Mouse (Mus musculus) adrenal gland, postnatal 25 days (tissue): ENCODE results near the gene Hes7. TPM values are rescaled to one million over a fixed set of nuclear protein-coding genes. Genes with fewer than 3 reads are reported as not detected.
"Not testable (repeated sequence)": the region's sequence is repeated elsewhere in the genome, so short reads cannot be mapped to it uniquely, and the experiment has no call there.

ENCODE experiments used
- DNase-seq: peaks from one replicate; pipeline ENCODE4 v3.0.0; 2021; ENCODE audit warnings: mixed read lengths
- total RNA-seq: library from RNA; stranded (reverse); gene quantifications from 2 replicates; pipeline ENCODE4 v1.2.3, GENCODE M21; 2021

Hes7 gene
- total RNA-seq, 1 experiment from 2014 or later = not detected

DNA sequence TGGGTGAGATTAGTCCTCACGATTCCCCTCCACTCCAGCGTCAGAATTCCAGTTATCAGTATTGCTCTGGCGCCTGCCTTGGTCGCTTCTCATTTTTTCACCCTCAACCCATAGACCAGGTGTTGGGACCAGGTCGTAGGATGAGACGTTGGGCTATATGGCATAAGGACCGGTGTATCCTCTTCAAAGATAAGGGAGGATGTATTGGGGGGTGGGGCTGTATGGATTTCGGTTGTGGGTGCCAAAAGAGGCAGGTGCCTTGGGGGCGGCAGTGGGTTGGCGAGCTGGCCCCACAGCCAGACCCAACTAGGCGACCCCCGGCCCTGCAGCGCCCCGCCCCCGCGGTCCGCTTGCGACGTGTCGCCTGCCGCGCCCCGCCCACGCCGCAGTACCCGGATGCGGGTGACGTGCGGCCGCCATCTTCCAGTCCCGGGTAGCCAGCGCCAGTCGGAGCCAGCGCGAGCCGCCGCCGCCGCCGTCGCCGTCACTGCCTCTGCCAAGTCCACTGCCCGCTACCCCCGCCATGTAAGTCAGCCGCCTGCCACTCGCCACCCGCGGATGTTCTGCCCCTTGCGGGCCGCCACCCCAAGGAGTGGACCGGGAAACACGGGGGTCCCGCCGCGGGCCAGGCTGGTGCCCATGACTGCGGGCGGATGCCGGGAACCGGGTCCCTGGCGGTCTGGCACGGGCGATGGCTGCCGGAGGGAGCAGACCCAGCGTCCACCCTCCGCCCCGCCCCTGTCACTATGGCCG, 31.9 kb upstream of the Hes7 start, which contains the start of gene Vamp2:
Vamp2 (plus strand) TSS at position 388 of the 753 bp plus-strand sequence.
- peak; percentile 92 for DNase-seq

DNA sequence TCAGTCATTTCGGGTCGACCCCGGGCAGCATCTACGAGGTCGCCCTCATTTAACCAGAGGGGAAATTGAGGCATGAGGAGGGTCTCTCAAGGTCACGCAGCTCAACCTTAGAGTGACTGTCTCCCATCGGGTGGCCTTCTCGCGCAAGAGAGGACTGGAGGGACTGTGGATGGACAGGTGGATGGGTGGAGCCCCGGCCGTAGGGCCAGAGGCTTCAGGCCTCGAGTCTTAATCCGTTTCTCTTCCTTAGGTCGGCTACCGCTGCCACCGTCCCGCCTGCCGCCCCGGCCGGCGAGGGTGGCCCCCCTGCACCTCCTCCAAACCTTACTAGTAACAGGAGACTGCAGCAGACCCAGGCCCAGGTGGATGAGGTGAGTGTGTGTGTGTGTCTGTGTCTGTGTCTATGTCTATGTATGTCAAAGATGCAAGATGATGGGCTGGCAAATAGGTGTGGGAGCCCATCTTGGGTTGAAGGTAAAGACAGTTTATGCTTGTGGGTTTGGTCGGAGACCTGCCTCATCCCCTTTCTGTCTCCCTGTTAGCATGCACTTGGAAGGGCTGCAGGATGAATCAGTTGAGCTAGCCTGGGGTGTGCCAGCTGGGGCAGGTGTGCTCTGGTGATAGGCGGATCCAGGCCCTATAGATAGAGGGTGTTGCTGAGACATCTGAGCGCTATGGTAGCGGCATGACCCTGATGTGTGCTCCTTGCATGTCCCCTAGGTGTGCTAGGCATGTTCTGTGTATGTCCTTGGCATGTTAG, 31.2 kb upstream of the Hes7 start:
- no peak for DNase-seq

DNA sequence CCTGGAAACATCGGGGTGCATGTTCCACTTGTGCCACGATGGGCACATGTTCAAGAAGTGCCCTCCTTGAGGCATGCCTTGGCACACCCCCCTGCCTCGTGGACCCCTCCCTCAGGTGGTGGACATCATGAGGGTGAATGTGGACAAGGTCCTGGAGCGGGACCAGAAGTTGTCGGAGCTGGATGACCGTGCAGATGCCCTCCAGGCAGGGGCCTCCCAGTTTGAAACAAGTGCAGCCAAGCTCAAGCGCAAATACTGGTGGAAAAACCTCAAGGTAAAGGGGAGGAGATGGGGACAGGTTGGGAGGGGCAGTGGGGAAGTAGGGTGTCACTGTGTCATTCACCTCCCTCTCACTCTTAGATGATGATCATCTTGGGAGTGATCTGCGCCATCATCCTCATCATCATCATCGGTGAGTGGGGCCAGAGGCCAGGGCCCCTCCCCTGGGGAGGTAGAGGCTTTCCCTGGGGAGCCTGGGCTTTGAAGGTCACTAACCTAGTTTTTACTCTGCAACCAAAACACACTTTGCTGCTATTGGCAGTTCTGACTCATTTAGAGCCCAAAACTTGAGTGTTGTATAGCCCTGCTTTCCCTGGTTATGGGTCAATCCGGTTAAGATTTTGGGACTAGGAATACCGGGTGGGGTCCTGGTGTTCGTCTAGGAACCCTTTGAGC, 30.5 kb upstream of the Hes7 start:
- no peak for DNase-seq

DNA sequence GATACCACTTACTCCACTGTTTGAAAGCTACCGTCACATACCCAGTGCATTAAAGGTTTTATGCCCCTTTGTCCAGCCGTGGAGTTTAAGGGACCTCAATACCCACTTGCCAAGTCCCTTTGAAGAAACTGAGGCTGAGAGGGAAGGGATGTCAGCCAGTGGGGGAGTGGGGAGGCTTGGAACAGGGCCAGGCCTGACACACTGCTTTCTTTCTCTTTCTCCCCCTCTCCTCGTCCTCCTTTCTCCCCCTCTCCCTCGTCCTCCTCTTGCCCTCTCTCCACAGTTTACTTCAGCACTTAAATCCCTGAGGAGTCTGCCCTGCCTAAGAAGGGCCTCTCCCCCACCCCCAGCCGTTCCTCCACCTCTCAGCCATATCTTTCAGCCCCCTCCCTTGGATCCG, 29.8 kb upstream of the Hes7 start:
- no peak for DNase-seq

DNA sequence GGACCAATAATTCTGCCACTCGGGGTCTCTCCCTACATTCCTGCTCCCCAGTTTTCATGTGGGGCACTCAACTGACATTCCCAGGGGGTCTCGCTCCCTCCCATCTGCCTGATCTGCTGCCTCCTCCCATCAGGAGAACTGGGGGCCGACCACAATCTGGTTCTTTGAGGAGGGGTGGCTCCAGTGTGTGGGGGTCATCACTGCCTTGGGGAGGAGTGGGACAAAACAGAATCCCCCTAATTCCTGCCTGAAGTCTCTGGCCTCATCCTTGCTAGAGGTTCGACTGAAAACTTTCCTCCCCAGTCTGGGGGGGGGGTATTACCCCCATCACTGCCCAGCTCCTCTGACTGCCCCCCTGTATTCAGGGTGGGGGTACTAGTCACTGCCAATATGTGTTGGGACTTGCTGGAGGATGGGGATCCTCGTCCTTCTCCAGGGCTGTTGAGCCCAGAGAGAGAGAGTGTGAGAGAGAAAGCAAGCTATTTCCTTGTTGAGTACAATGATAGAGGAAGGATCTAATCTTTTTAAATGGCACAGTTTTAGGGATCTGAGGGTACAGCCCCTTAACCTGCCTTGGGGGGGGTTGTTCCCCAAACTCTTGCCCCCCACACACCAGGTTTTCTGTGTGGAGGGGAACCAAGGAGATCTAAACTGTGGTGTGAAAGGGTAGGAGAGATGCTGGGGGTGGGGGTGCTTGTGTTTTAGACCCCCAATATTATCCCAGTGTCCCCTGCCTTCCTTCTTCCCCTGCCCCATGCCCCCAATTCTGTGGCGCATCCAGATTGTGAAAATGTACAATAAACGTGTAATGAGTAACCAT, 28.4 kb upstream of the Hes7 start:
- DNase-seq = no peak

DNA sequence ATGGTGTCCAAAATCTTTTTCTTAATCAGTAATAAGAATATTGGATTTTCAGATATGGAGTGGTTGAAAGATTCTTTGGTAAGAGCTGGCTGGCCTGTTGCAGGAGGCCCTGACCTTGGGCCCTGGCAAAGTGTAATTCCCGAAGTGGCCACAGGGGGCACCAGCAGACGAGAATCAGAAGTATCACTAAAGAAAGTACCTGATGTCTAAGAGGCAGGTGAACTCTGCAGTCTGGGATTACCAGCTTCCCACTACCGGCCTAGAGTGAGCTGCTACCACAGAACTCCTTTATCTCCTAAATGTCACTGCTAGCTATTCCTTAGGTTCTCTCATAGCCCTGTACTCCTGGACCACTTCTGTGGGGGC, 27.8 kb upstream of the Hes7 start:
- peak; percentile 90 for DNase-seq

DNA sequence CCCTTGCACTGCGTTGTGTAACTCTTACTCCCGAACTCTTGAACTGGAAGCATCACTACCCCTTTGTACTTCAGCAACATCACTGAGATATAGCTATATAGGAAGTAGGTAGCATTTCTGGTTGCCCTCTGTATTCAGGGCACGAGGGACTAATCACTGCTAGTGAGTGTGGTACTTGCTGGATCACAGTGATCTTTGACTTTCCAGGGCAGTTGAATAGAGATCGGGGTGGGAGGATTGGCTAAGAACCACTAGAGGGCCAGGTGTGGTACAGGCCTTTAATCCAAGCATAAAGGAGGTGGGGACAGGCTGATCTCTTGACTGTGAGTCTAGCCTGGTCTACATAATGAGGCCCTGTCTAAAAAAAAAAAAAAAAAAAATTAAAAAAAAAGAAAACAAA, 27.3 kb upstream of the Hes7 start:
- DNase-seq = no peak

DNA sequence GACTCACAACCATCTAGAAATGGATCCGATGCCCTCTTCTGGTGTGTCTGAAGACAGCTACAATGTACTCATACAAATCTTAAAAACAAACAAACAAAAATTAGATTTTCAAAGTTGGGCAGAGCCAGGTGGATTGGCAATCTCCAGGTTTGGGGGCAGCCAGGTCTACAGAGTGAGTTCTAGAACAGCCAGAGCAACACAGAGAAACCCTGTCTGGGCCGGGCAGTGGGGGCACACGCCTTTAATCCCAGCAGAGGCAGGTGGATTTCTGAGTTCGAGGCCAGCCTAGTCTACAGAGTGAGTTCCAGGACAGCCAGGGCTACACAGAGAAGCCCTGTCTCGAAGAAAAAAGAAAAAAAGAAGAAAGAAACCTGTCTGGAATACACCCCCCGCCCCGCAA, 26.3 kb upstream of the Hes7 start:
- not testable (repeated sequence) for DNase-seq

DNA sequence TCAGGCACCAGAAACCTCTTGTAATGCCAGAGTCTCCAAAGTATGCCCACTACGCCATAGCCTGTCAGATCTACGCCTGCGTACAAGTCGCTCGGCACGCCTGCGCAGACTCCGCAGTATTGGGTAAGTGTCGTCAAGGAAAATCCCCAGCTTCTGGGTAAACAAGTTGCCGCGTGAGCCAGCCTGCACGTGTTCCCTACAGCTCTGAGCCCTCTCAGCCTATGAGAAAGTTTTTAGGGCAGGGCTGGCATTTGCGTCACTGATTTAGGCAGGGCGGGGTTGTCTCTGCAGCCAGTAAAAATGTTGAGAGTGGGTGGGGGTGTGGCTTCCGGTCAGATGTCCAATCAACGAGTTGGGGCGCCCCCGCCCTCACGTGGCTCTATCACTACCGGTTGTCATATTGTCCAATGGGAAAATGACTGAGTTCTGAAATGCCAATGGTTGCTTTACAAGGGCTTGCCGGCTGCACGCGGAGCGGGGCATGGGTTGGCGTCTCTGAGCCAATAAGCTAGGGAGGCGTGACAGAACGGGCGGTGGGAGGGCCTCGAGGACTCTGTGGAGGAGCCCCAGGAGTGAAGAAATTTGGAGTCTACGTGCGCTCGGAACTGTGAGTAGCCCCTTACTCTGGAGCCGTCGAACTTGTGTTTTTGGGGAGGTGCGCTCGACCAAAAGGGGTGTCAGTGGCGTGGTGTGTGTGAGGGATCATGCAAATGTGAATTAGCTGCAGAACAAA, 25.3 kb upstream of the Hes7 start, which contains the start of gene Per1:
Per1 (plus strand) TSS at position 521 of the 733 bp plus-strand sequence.
- DNase-seq = peak; percentile 96

DNA sequence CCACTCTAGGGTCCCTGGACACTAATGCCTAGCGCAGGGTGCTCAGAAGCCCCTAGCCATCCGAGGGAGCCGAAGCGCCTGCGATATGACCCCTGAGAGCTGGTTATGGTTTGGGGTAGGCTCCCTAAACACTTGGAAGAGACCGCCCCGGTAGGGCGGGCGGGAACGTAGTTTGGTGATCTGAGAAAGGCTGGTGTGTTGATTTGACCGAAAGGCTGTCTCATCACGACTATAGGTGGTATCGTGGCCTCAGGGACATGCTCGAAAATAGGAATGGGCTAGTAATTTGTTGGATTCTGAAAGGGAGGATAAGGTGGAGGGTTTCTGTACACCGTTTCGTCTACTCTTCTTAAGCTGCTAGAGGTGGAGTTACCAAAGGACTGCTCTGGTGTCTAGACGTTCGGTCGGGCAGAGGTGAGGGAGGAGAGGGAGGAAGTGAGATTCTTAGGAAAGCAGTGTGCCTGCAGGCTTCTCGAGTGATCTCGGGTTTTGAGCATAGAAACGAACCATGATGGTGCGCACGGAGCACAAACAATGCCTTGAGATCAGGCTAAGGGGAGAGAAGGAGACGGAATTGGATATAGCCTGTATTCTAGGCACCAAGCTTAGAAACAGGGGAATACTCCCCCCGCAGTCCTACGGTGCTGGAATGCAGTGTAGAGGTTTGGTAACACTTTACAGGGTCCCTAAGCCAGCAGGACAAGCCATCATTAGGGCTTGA, 24.5 kb upstream of the Hes7 start:
- no peak for DNase-seq

DNA sequence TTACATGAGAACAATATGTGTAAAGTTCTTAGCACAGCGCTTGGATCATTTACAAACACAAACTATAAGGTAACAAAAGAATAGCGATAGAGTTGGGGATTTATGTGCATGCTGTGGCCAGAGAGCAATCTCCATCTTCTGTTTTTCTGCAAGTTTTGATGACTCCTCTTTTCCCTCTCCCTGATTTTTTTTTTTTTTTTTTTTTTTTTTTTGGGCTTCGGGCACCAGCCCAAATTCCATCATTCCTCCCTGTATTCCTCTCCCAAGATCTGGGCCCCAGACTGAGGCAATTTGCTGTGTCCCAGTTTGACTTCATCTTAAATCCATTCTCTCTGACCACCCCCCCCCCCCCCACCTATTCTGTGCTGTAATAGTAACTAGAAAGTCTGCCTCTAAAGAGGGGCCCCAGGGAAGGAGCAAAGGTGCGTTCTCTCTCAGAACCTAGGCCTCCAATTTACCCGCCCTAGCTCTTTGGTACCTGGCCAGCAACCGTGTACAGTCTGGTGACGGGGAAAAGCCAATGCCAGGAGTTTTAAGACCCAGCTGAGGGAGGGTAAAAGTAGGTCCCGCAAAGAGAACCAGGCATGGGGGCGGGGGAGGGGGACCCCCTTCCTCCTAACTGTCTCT, 23.7 kb upstream of the Hes7 start:
- no peak for DNase-seq

DNA sequence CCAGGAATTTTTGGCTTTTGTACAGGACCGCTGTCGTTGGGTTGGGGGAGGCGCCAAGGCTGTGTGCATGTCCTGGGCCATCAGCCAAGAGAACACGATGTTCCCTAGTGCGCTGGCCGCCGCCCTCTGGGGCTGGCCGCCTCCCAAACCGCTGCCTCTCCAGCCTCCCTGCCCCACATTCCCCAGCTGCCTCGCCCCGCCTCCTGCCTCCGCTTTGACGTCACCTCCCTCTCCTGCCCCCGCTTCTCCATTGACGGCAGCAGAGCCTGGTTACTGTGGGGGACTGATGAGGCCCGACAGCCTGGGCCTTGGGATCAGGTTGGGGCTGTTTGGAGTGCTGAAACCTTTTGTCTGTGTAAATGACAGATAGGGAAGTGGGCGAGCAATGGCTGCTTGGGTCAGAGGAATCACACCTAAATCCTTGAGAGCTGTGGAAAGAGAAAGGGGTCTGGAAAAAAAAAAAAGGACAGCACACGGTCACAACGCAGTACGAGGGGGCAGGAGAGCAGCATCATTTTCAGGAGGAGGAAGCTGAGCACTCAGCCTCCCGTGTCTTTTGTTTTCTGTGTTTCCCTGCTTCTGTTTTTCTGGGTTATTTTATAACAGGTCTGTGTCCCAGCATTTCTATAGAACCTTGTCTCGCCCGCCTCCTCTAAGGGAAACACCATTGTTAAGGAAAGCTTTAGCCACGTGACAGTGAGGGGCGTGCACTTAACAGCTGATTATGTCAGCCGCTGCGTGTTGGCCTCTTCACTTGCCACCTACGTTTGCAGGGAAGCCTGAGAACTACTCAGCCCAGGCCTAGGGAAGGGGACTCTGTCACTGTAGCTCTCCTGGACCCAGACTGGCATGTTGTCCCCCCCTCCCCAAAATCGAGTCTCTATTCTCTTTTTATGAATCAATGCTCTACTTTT, 23.0 kb upstream of the Hes7 start:
- peak; percentile 99 for DNase-seq

DNA sequence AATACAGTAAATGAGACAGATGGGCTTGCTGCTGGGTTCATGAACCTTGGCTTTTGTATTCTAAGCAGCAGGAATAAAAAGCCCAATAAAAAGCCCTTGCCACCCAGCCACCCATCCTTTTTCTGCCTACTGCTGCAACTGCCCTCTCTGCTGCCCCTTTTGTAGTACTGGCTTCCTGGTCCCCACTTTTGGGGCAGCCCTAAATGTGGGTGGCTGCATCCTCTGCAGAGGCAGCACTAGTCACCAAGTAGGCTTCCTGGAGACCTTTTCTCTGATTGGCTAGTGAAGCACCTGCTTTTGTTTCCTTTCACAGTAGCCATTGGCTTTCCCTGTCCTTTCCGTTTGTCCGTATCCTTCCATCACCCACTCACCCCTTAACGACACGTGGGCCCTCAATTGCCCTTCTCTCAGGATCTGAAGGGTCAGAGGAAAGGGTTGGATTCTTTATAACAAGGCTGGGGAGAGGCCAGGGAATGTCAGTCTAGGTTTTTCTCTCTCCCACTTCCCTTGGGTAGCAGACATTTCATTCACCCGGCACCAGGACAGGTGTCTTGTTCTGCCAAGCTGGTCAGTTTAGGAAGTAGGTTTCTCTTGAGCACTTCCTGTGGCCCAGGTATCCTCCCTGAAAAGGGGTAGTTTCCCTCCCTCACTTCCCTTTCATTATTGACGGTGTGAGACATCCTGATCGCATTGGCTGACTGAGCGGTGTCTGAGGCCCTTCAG, 22.0 kb upstream of the Hes7 start:
- no peak for DNase-seq

DNA sequence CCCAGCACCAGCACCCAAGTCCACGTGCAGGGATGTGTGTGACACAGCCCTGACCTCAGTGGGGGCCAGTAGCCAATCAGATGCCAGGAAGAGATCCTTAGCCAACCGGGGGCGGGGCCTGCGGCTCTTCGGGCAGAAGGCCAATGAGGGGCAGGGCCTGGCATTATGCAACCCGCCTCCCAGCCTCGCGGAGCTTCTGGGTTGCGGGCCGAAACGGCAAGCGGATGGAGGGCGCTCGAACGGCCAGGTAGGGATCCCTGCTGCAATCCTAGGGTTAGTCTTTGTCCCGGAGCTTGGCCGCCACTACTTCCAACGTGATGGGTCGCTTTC, 21.5 kb upstream of the Hes7 start:
- peak; percentile 98 for DNase-seq

DNA sequence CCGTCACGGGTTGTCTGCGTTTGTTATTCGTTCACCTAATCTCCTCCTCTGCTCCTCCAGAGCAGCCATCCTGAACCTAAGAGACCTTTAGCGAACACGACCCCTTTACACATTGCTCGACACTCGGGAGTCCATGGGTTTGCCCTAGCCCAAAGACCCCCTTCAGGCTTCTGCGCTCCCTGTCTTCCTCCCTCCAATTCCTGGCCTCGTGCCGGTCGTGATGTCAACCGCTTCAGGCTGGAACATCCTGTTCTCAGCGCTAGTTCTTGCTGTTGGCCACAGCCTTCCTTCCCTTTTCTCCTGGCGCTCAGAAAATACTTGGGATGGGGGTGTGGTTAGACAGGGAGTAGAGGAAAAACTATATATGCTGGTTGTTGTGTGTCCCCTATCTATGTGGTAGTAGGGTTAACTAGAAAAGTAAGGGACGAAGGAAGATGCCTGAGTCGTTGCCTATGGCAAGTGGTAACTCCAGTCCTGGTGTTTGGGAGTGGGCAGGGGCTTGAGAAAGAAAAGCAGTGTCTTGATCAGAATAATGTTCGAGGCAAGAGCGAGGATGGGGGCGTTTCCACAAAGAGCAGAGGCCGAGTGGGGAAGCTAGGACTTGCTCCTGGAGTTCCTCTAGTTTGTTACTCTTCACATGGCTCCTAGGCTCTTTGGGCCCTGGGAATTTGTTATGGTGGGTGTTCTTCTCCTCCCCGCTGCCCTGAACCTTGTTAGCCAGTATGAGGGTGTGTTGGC, 20.9 kb upstream of the Hes7 start:
- DNase-seq = peak; percentile 76

DNA sequence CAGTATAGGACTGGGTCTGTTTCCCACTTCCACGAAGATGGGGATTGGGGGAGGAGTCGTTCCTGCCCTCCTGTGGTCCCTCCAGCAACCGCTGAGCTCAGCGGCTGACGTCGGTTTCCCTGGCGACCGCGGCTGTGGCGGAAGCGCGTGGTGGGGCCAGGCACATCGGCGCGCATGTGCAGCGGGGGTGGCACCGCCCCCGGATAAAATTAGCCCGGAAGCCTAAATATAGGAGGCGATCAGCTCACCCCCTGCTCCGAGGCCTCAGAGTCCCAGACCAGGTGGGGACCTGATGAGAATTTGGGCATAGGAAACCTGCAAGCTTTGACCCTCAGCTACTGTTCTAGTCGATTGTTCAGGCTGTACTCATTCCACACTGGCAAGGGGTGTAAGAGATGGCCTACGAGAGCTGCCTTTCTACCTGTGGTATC, 20.3 kb upstream of the Hes7 start:
- peak; percentile 96 for DNase-seq

DNA sequence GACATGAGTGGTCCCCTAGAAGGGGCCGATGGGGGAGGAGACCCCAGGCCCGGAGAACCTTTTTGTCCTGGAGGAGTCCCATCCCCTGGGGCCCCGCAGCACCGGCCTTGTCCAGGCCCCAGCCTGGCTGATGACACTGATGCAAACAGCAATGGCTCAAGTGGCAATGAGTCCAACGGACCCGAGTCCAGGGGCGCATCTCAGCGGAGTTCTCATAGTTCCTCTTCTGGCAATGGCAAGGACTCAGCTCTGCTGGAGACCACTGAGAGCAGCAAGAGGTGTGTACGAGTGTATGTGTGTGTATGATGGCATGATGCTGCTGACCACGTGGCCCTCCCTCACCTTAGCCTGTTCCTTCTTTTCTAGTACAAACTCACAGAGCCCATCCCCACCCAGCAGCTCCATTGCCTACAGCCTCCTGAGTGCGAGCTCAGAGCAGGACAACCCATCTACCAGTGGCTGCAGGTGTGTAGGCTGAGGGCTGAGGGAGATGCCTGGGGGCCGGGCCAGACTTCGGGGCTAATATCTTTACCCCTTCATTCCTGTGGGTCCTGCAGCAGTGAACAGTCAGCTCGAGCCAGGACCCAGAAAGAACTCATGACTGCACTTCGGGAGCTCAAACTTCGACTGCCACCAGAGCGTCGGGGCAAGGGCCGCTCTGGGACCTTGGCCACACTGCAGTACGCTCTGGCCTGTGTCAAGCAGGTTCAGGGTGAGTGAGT, 19.4 kb upstream of the Hes7 start:
- no peak for DNase-seq
